Mouse (Mus musculus): ENCODE results near the gene Dock4.

Gene Dock4

GRCm38 (mm10) chr12:40759281-40759680 is 313.5 kb downstream of the Dock4 start:
- DNase-seq (ENCODE audit: low spot score in 2 of 2) = no peak

- no peak for DNase-seq (ENCODE audit: low spot score in 2 of 2)
These were observed 321.6 kb downstream of the Dock4 start for GRCm38 (mm10) chr12:40767258-40767816.

- no peak for DNase-seq (ENCODE audit: low spot score in 2 of 2)
These were observed 327.3 kb downstream of the Dock4 start for GRCm38 (mm10) chr12:40773091-40773490.

GRCm38 (mm10) chr12:40781554-40781953 is 335.8 kb downstream of the Dock4 start:
- no peak for DNase-seq (ENCODE audit: low spot score in 2 of 2)

GRCm38 (mm10) chr12:40788621-40789111 is 342.9 kb downstream of the Dock4 start:
- no peak for DNase-seq (ENCODE audit: low spot score in 2 of 2)

- DNase-seq (ENCODE audit: low spot score in 2 of 2) = no peak
These were observed 343.9 kb downstream of the Dock4 start for GRCm38 (mm10) chr12:40789379-40790361.

GRCm38 (mm10) chr12:40791221-40791620 is 345.5 kb downstream of the Dock4 start:
- no peak for DNase-seq (ENCODE audit: low spot score in 2 of 2)

- DNase-seq (ENCODE audit: low spot score in 2 of 2) = no peak
These were observed 346.5 kb downstream of the Dock4 start for GRCm38 (mm10) chr12:40792184-40792650.

GRCm38 (mm10) chr12:40794066-40794465 is 348.3 kb downstream of the Dock4 start:
- DNase-seq (ENCODE audit: low spot score in 2 of 2) = no peak

GRCm38 (mm10) chr12:40794756-40795155 is 349.0 kb downstream of the Dock4 start:
- no peak for DNase-seq (ENCODE audit: low spot score in 2 of 2)

- DNase-seq (ENCODE audit: low spot score in 2 of 2) = no peak
These were observed 350.0 kb downstream of the Dock4 start for GRCm38 (mm10) chr12:40795768-40796167.

GRCm38 (mm10) chr12:40796813-40797491 is 351.2 kb downstream of the Dock4 start:
- no peak for DNase-seq (ENCODE audit: low spot score in 2 of 2)

GRCm38 (mm10) chr12:40797561-40798343 is 352.0 kb downstream of the Dock4 start:
- no peak for DNase-seq (ENCODE audit: low spot score in 2 of 2)

- no peak for DNase-seq (ENCODE audit: low spot score in 2 of 2)
These were observed 352.7 kb downstream of the Dock4 start for GRCm38 (mm10) chr12:40798344-40799017.

GRCm38 (mm10) chr12:40801456-40801855 is 355.7 kb downstream of the Dock4 start:
- DNase-seq (ENCODE audit: low spot score in 2 of 2) = no peak

GRCm38 (mm10) chr12:40805257-40805656 is 359.5 kb downstream of the Dock4 start:
- DNase-seq (ENCODE audit: low spot score in 2 of 2) = no peak

- no peak for DNase-seq (ENCODE audit: low spot score in 2 of 2)
These were observed 362.2 kb downstream of the Dock4 start for GRCm38 (mm10) chr12:40807916-40808315.

GRCm38 (mm10) chr12:40813474-40813873 is 367.7 kb downstream of the Dock4 start:
- no peak for DNase-seq (ENCODE audit: low spot score in 2 of 2)

- no peak for DNase-seq (ENCODE audit: low spot score in 2 of 2)
These were observed 369.1 kb downstream of the Dock4 start for GRCm38 (mm10) chr12:40814659-40815363.

- no peak for DNase-seq (ENCODE audit: low spot score in 2 of 2)
These were observed 372.4 kb downstream of the Dock4 start for GRCm38 (mm10) chr12:40818046-40818708.
